Mouse (Mus musculus) hindbrain, postnatal 0 days (tissue): ENCODE measurements at regions not wholly inside any gene's neighbourhood (a gene's known extent, or its start where the extent isn't known, plus 50 kb on each side); places are given as distances from the start of the nearest gene placed in this dataset.

Experiments
- ATAC-seq: fragments of 200-750 bp; cut with Nextera tagmentation; 2 replicates; pipeline ENCODE4 v1.8.0; 2017; ENCODE audit warnings: mild to moderate bottlenecking, moderate TSS enrichment, moderate library complexity
- DNase-seq: peaks from one replicate; pipeline ENCODE4 v3.0.0-alpha.2; 2015; ENCODE audit warnings: low spot score
- H3K27ac ChIP-seq: fragments of 300-500 bp; sonication (generic); 2 replicates; pipeline ENCODE4 v1.5.1; 2014; ENCODE audit warnings: mild to moderate bottlenecking
- H3K27me3 ChIP-seq: fragments of 300-500 bp; sonication (generic); 2 replicates; pipeline ENCODE4 v1.6.1; 2014; ENCODE audit warnings: low read length, mixed read lengths; ENCODE audit not compliant: insufficient read depth
- H3K36me3 ChIP-seq: fragments of 300-500 bp; sonication (generic); 2 replicates; pipeline ENCODE4 v1.6.1; 2014; ENCODE audit warnings: low read length, mixed read lengths; ENCODE audit not compliant: insufficient read depth
- H3K4me1 ChIP-seq: fragments of 300-500 bp; sonication (generic); 2 replicates; pipeline ENCODE4 v1.6.1; 2014; ENCODE audit warnings: antibody characterized with exemption, low read length, mixed read lengths; ENCODE audit not compliant: insufficient read depth
- H3K4me2 ChIP-seq: fragments of 300-500 bp; sonication (generic); 2 replicates; pipeline ENCODE4 v1.6.1; 2014; ENCODE audit warnings: low read depth, mild to moderate bottlenecking, low read length, moderate library complexity, mixed read lengths
- H3K4me3 ChIP-seq: fragments of 300-500 bp; sonication (generic); 2 replicates; pipeline ENCODE4 v1.5.1; 2014; ENCODE audit warnings: low read length
- H3K9ac ChIP-seq: fragments of 300-500 bp; sonication (generic); replicated peaks from 2 replicates; pipeline ENCODE4 v1.6.1; 2014; ENCODE audit warnings: mild to moderate bottlenecking, low read length, moderate library complexity, mixed read lengths
- H3K9me3 ChIP-seq: fragments of 300-500 bp; sonication (generic); 2 replicates; pipeline ENCODE4 v1.6.1; 2016; ENCODE audit warnings: low read length, mixed read lengths
- CTCF ChIP-seq: IDR thresholded peaks from 2 replicates; pipeline ENCODE4 v1.5.1; 2016; ENCODE audit warnings: antibody characterized with exemption, control low read depth, low read depth
- WGBS: fragments of 180-500 bp; shearing (Covaris S2); extraction: QIAGEN DNeasy Blood & Tissue Kit; methylation state at CpG from one replicate; pipeline ENCODE4 v1.1.7; 2014; 5-methylcytosine and 5-hydroxymethylcytosine counted together

- Histone ChIP-seq H3K4me3 (no peak overlapping the region), H3K27me3 (no peaks in the 10 kb centered on the region), H3K36me3 (no peaks in the 10 kb centered on the region), H3K4me1 (no peaks in the 10 kb centered on the region), H3K9me3 (no peaks in the 10 kb centered on the region), H3K9ac (no peak overlapping the region), H3K27ac (no peak overlapping the region), H3K4me2 (no peak overlapping the region)
- DNase-seq: no peak
- 74% methylated on average over 2 of the region's 2 CpGs for WGBS
- no peak for ATAC-seq
- TF ChIP-seq CTCF: no peak
Measured at GRCm38 (mm10) chr10:104490943-104491631, 297.2 kb downstream of the Gm4340 start.
